Mouse (Mus musculus) liver, embryonic 14.5 days (tissue): ENCODE results near the gene D10Wsu102e.

Source experiments
- CTCF ChIP-seq: IDR thresholded peaks from 2 replicates; pipeline ENCODE4 v1.5.1; 2016; ENCODE audit warnings: antibody characterized with exemption, low read depth, control low read depth
- EP300 ChIP-seq: IDR thresholded peaks from 2 replicates; pipeline ENCODE4 v1.6.1; 2016; ENCODE audit warnings: antibody characterized with exemption, low read depth

- TF ChIP-seq CTCF (no peak), EP300 (no peak)
Measured at GRCm38 (mm10) chr10:83533258-83533909, 173.4 kb downstream of the D10Wsu102e start.
